Comparison of ENCODE assay signal across 17 mouse cellular contexts in the genomic region with DNA sequence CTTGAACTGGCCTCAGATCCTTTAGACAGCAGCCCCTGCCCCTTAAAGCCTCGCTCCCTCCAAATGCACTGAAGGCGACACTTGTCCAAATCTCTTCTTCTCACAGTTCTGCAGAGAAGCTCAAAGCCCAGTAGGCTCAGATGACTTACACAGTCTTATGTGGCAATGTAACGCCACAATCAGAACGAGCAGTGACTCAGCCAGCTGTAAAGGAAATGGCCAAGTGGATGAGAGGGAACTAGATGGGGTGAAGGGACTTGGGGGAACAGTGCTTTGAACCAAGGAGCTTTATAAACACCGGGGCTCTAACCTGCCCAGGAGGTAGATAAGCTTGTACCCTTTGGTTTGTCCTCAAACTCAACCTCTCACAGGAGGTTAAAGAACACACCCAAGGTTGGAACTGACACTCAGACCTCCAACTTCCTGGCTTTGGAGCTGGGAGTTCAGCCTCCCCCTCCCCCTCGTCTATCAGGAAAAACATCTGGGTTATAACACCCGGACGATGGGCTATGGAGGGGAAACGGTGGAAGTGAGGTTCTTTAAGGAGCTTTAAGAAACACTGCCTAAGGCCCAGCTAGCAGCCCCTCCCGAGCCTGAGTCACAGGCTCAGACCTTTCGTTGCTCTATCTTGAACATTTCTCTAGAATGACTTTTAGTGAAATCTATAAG. TPM values are rescaled to one million over a fixed set of nuclear protein-coding genes. Genes with fewer than 3 reads are reported as not detected.
DNase-seq lines count a peak whose midpoint lies in the region; ATAC-seq and TF ChIP-seq lines count a peak whose summit lies in the region.
"Had no signal": no experiment of that assay in that cellular context is flagged by ENCODE, and none has a peak within 500 bp of the region (broad histone marks: within the 10 kb centered on the region; RNA-seq: fewer than 3 reads in every experiment).

No protein-coding gene starts in this region.

- no peak for TF ChIP-seq POLR2A in embryonic fibroblast, embryonic 13.5 days (IDR thresholded peaks at IDR 0.05; ENCODE audit: low read depth, low read length)

- 86% methylated on average over 11 of the region's 11 CpGs for WGBS in midbrain, embryonic 16.5 days

- ATAC-seq in midbrain, embryonic 16.5 days: no peak
- ATAC-seq: CD4-positive, CD25-positive, alpha-beta regulatory T cell, adult 4 months; forebrain, embryonic 13.5 days had no signal

- intact Hi-C loops in heart, postnatal 25 days (cut with DNase I): loop anchor here (5.0 kb wide), 2 partner anchors 42 to 58 kb away; partner anchors contain the start of gene Ttll11

- H3K9ac ChIP-seq in midbrain, embryonic 16.5 days (ENCODE audit: low read depth, low read length): no peak overlapping the region
- H3K9ac ChIP-seq: embryonic facial prominence, embryonic 12.5 days; forebrain, embryonic 13.5 days; liver, embryonic 13.5 days had no signal

- no peaks in the 10 kb centered on the region for H3K9me3 ChIP-seq in midbrain, embryonic 16.5 days (replicated peaks; ENCODE audit: control insufficient read depth, low read length, poor library complexity, severe bottlenecking)
- H3K9me3 ChIP-seq: forebrain, embryonic 13.5 days; liver, embryonic 13.5 days had no signal

- no peaks in the 10 kb centered on the region for H3K4me1 ChIP-seq in embryonic fibroblast, embryonic 13.5 days (ENCODE audit: control insufficient read depth, insufficient read depth, low read length)
- H3K4me1 ChIP-seq in midbrain, embryonic 16.5 days (ENCODE audit: control insufficient read depth, insufficient read depth, low read length): no peaks in the 10 kb centered on the region
- H3K4me1 ChIP-seq: embryonic facial prominence, embryonic 12.5 days; forebrain, embryonic 13.5 days had no signal

- peak overlapping the region; percentile 61; the same call in 1 of the 2 replicates for H3K27ac ChIP-seq in embryonic fibroblast, embryonic 13.5 days (ENCODE audit: insufficient read depth, low read length)
- no peak overlapping the region for H3K27ac ChIP-seq in midbrain, embryonic 16.5 days (ENCODE audit: low read length)
- H3K27ac ChIP-seq: embryonic facial prominence, embryonic 12.5 days; forebrain, embryonic 13.5 days; liver, embryonic 13.5 days had no signal

- peaks cover 14% of the 10 kb centered on the region for H3K36me3 ChIP-seq in midbrain, embryonic 16.5 days (ENCODE audit: control insufficient read depth, insufficient read depth, low read length)

- no peak overlapping the region for H3K4me3 ChIP-seq in embryonic fibroblast, embryonic 13.5 days (ENCODE audit: insufficient read depth, low read length)
- no peak overlapping the region for H3K4me3 ChIP-seq in midbrain, embryonic 16.5 days (ENCODE audit: low read depth, low read length)
- H3K4me3 ChIP-seq: embryonic facial prominence, embryonic 12.5 days; forebrain, embryonic 13.5 days; liver, embryonic 13.5 days had no signal

- peak; percentile 47 for DNase-seq in heart, adult 8-10 months (ENCODE audit: low spot score)
- no peak for DNase-seq in heart, postnatal 25 days (ENCODE audit: low spot score)
- peak; percentile 97 for DNase-seq in 416B (ENCODE audit: low read depth)
- peak; percentile 37 to 64 for DNase-seq in kidney, postnatal 4 days
- no peak for DNase-seq in frontal cortex, postnatal 14 days (ENCODE audit: low spot score in 2 of 2)
- DNase-seq: gastrocnemius, postnatal 25 days; liver, embryonic 13.5 days; thymus, adult 18-20 months had no signal

- H3K4me2 ChIP-seq in midbrain, embryonic 16.5 days (ENCODE audit: low read length): no peak overlapping the region
- H3K4me2 ChIP-seq: embryonic facial prominence, embryonic 12.5 days; forebrain, embryonic 13.5 days; liver, embryonic 13.5 days had no signal

- TF ChIP-seq CTCF in embryonic fibroblast, embryonic 13.5 days (IDR thresholded peaks at IDR 0.05; ENCODE audit: borderline replicate concordance, insufficient read depth, low read length): no peak

- no peaks in the 10 kb centered on the region for H3K27me3 ChIP-seq in midbrain, embryonic 16.5 days (ENCODE audit: control insufficient read depth, insufficient read depth, low read depth, low read length)
- H3K27me3 ChIP-seq: embryonic facial prominence, embryonic 12.5 days; forebrain, embryonic 13.5 days; liver, embryonic 13.5 days had no signal

RNA-seq across cellular contexts. Expression of gene Ndufa8, which starts 13.7 kb away (rescaled TPM):
- 100 to 1,000 TPM; 642 to 707 (median 697) TPM for total RNA-seq in heart, adult 8-10 months (2022)
- 100 to 1,000 TPM; 676 to 685 TPM for total RNA-seq in heart, postnatal 25 days (2021)
- polyA plus RNA-seq in embryonic fibroblast, embryonic 13.5 days (2011; ENCODE audit: insufficient read length, low read depth, missing spikeins): 99.4 and 100 TPM in 2 replicates
- polyA plus RNA-seq in midbrain, embryonic 16.5 days (2015; fragmentation: Nextera tagmentation; extraction: Ambion mirVana): 293 and 307 TPM in 2 replicates

RNA-seq across cellular contexts. Expression of gene Morn5, which starts 13.7 kb away (rescaled TPM):
- total RNA-seq in heart, adult 8-10 months (2022): not detected
- total RNA-seq in heart, postnatal 25 days (2021): not detected
- polyA plus RNA-seq in embryonic fibroblast, embryonic 13.5 days (2011; ENCODE audit: insufficient read length, low read depth, missing spikeins): not detected in 2 replicates
- polyA plus RNA-seq in midbrain, embryonic 16.5 days (2015; fragmentation: Nextera tagmentation; extraction: Ambion mirVana): 2.9 and 3.5 TPM in 2 replicates
- total RNA-seq: adrenal gland, postnatal 4 days; gastrocnemius, postnatal 25 days; monocyte, adult 5-6 weeks had no signal
- polyA plus RNA-seq: CD4-positive, CD25-positive, alpha-beta regulatory T cell, adult 4 months; intestine, embryonic 14.5 days; liver, embryonic 13.5 days; small intestine, adult 2 months had no signal

RNA-seq across cellular contexts. Expression of gene Ttll11, which starts 55.8 kb away (rescaled TPM):
- total RNA-seq in heart, adult 8-10 months (2022): 1 to 10 TPM; 1.5 to 2.7 (median 1.8) TPM
- total RNA-seq in heart, postnatal 25 days (2021): 1 to 10 TPM; 1.1 to 1.2 TPM
- polyA plus RNA-seq in embryonic fibroblast, embryonic 13.5 days (2011; ENCODE audit: insufficient read length, low read depth, missing spikeins): 4.6 and 4.9 TPM in 2 replicates
- 4.3 and 4.9 TPM in 2 replicates for polyA plus RNA-seq in midbrain, embryonic 16.5 days (2015; fragmentation: Nextera tagmentation; extraction: Ambion mirVana)
- total RNA-seq: monocyte, adult 5-6 weeks had no signal
- polyA plus RNA-seq: CD4-positive, CD25-positive, alpha-beta regulatory T cell, adult 4 months had no signal

Comparison
In these comparisons a context has a peak if more than half of its experiments do, and no peak if none do; other contexts are left out.
1. DNase-seq: peak in heart, adult 8-10 months (single experiment), 416B (single experiment) and kidney, postnatal 4 days (2 of 2); none in heart, postnatal 25 days (single experiment) and frontal cortex, postnatal 14 days (0 of 2).